Mouse (Mus musculus): ENCODE data around the gene Optn. TPM values are rescaled to one million over a fixed set of nuclear protein-coding genes. Genes with fewer than 3 reads are reported as not detected.
"Not testable (repeated sequence)": the region's sequence is repeated elsewhere in the genome, so short reads cannot be mapped to it uniquely, and the experiment has no call there.

Gene Optn
- polyA plus RNA-seq, 1 experiment from 2014 or later, result 41.0 TPM

DNA sequence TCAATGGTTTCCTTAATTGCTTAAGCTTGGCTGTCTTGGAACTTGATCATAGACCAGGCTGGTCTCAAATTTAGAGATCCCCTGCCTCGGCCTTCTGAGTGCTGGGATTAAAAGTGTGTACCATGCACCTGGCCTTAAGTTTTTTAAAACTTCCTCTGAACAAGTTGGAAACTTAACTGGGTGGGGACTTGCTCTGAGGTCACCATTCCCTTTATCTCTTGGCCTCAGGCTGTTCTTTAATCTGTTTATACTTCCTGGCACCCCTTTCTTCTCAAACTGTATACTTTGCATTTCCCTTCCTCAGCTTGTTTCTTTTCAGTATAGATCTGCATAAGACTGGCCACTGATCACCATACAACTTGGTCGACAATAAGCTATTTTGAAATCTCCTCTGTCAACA is 14.1 kb upstream of the Optn start:
- no peaks in the 10 kb centered on the region for H3K27me3 ChIP-seq (ENCODE audit: insufficient read depth, low read length)
- peaks cover 13% of the 10 kb centered on the region for H3K4me1 ChIP-seq (ENCODE audit: insufficient read depth)
- no peak for DNase-seq
- no peak overlapping the region for H3K4me3 ChIP-seq (ENCODE audit: low read depth, low read length)
- 36% methylated on average over 2 of the region's 2 CpGs for WGBS (ENCODE audit: insufficient replicate concordance)
- H3K9ac ChIP-seq (replicated peaks), result no peak overlapping the region; the same call in 1 of the 2 replicates
- H3K36me3 ChIP-seq (replicated peaks; ENCODE audit: insufficient read depth, low read length), result no peaks in the 10 kb centered on the region
- TF ChIP-seq EP300 (IDR thresholded peaks at IDR 0.05; ENCODE audit: low read depth), result peak; percentile 98
- no peak for TF ChIP-seq CTCF (IDR thresholded peaks at IDR 0.05; ENCODE audit: low read depth)
- peak overlapping the region; percentile 85 for H3K27ac ChIP-seq (ENCODE audit: low read depth)
- H3K4me2 ChIP-seq (ENCODE audit: low read depth, low read length), result peak overlapping the region; percentile 26; the same call in 1 of the 2 replicates
- H3K9me3 ChIP-seq (ENCODE audit: low read length), result 0 out of 2 replicates have a peak, but pooled peaks cover 4% of the 10 kb centered on the region
- peak; percentile 94 for ATAC-seq

DNA sequence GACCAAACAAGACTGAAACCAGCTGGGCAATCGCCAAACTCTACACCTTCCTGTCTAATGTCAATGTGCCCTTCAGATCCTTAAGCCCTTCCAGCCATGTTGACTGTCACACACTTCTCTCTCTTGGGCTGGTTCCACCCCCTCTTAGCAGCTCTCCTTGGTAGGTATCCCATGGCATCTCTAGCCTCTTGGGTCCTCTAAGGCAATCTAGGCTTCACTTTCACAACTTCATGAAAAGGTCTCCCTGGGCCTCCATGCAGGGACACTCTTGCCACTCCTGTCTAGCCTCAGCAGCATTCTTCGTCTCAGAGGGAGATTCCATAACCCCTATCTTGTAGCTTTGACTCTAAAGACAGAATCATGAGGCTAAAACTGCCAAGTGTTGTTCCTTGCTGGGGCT is 13.6 kb upstream of the Optn start:
- TF ChIP-seq EP300 (IDR thresholded peaks at IDR 0.05; ENCODE audit: low read depth) (no peak), CTCF (IDR thresholded peaks at IDR 0.05; ENCODE audit: low read depth) (no peak)
- peaks cover 13% of the 10 kb centered on the region for H3K4me1 ChIP-seq (ENCODE audit: insufficient read depth)
- no peak overlapping the region for H3K4me3 ChIP-seq (ENCODE audit: low read depth, low read length)
- peak overlapping the region; percentile 26; the same call in 1 of the 2 replicates for H3K4me2 ChIP-seq (ENCODE audit: low read depth, low read length)
- no peak overlapping the region; the same call in 1 of the 2 replicates for H3K9ac ChIP-seq (replicated peaks)
- H3K27ac ChIP-seq (ENCODE audit: low read depth), result peak overlapping the region; percentile 85
- H3K36me3 ChIP-seq (replicated peaks; ENCODE audit: insufficient read depth, low read length), result no peaks in the 10 kb centered on the region
- no peaks in the 10 kb centered on the region for H3K27me3 ChIP-seq (ENCODE audit: insufficient read depth, low read length)
- DNase-seq, result no peak
- 0 out of 2 replicates have a peak, but pooled peaks cover 4% of the 10 kb centered on the region for H3K9me3 ChIP-seq (ENCODE audit: low read length)
- WGBS (ENCODE audit: insufficient replicate concordance), result 67% methylated on average over 2 of the region's 2 CpGs
- peak; percentile 42 for ATAC-seq

DNA sequence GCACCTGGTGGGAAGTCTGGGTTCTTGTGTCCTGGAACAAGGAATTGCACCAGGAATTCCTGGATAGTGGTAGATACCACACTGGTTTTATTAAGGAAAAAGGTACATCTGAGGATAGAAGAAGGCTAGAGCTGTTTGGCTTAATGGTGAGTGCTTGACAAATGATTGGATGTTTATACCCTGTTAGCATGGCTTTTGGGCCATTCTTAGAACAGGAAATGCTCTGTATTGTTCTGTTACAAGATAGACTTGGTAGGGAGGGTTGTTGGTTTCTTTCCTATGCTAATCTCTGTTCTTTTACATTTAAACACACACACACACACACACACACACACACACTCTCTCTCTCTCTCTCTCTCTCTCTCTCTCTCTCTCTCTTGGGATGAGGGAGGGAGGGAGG is 12.0 kb upstream of the Optn start:
- Histone ChIP-seq H3K9ac (replicated peaks) (no peak overlapping the region), H3K27ac (ENCODE audit: low read depth) (no peak overlapping the region), H3K4me1 (ENCODE audit: insufficient read depth) (peaks cover 13% of the 10 kb centered on the region), H3K9me3 (ENCODE audit: low read length) (0 out of 2 replicates have a peak, but pooled peaks cover 4% of the 10 kb centered on the region), H3K4me3 (ENCODE audit: low read depth, low read length) (no peak overlapping the region), H3K36me3 (replicated peaks; ENCODE audit: insufficient read depth, low read length) (no peaks in the 10 kb centered on the region), H3K4me2 (ENCODE audit: low read depth, low read length) (no peak overlapping the region), H3K27me3 (ENCODE audit: insufficient read depth, low read length) (no peaks in the 10 kb centered on the region)
- ATAC-seq, result no peak
- TF ChIP-seq CTCF (IDR thresholded peaks at IDR 0.05; ENCODE audit: low read depth) (no peak), EP300 (IDR thresholded peaks at IDR 0.05; ENCODE audit: low read depth) (no peak)
- DNase-seq, result no peak

DNA sequence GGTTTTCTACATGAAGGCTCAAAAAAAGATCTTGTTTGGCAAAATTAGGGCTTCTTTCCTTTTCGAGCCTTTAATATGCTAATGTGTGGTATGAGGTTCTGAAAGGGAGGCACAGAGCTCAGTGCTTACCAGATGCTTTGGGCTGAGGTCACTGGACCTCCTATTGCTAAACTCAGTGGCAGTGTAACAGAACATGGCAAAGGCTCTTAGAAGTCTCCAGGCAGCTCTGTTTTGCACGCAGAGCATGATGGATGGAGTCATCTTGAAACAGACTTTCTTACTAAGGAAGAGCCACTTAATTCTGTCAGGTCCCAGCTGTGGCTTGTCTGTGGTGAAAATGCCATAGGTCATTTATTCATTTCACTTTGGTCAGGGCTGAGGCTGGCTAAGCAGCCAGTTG is 11.6 kb upstream of the Optn start:
- H3K27ac ChIP-seq (ENCODE audit: low read depth), result no peak overlapping the region
- DNase-seq, result no peak
- H3K36me3 ChIP-seq (replicated peaks; ENCODE audit: insufficient read depth, low read length), result no peaks in the 10 kb centered on the region
- no peak overlapping the region for H3K4me2 ChIP-seq (ENCODE audit: low read depth, low read length)
- TF ChIP-seq EP300 (IDR thresholded peaks at IDR 0.05; ENCODE audit: low read depth) (no peak), CTCF (IDR thresholded peaks at IDR 0.05; ENCODE audit: low read depth) (no peak)
- H3K4me1 ChIP-seq (ENCODE audit: insufficient read depth), result peaks cover 13% of the 10 kb centered on the region
- H3K9ac ChIP-seq (replicated peaks), result no peak overlapping the region
- H3K4me3 ChIP-seq (ENCODE audit: low read depth, low read length), result no peak overlapping the region
- WGBS (ENCODE audit: insufficient replicate concordance), result 73% methylated on average over 2 of the region's 2 CpGs
- H3K9me3 ChIP-seq (ENCODE audit: low read length), result 0 out of 2 replicates have a peak, but pooled peaks cover 4% of the 10 kb centered on the region
- no peak for ATAC-seq
- H3K27me3 ChIP-seq (ENCODE audit: insufficient read depth, low read length), result no peaks in the 10 kb centered on the region

DNA sequence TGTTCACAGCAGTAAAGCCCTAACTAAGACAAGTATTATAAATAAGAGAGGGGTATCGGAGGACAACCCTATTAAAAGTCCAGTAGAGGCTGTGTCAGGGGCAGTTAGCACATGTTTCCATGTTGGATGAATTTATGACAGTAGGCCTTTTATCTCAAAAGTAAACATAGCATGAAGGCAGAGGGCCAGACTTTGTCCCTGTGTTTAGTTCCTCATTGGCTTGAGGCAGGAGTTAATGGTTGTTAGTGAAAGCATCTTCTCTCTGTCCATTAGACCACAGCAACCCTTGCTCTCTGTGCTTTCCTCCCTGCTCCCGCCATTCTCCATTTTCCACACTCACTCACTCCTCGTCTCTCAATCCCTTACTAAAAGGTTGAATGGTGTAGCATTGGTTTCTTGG is 9.9 kb upstream of the Optn start:
- DNase-seq (no peak), ATAC-seq (no peak)
- H3K9ac ChIP-seq (replicated peaks), result no peak overlapping the region

DNA sequence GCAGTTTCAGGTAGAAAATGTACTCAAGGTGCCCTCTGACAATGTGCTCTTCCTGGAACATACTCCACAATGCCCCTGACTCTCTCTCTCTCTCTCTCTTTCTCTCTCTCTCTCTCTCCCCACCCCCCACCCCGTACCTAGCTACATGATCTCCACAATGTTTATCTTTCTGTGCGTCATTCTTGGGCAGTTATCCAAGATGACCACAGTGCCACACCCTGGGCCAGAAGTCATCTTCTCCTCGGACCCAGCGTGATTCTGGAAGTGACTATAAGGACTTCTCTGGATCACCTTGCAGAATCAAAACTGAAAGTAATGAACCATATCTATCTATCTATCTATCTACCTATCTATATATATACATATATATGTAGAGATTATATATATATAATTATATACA is 4.1 kb upstream of the Optn start:
- Histone ChIP-seq H3K27ac (ENCODE audit: low read depth) (no peak overlapping the region), H3K4me3 (ENCODE audit: low read depth, low read length) (no peak overlapping the region), H3K27me3 (ENCODE audit: insufficient read depth, low read length) (no peaks in the 10 kb centered on the region), H3K9me3 (ENCODE audit: low read length) (peaks cover 5% of the 10 kb centered on the region; the same call in 1 of the 2 replicates), H3K36me3 (replicated peaks; ENCODE audit: insufficient read depth, low read length) (no peaks in the 10 kb centered on the region), H3K4me1 (ENCODE audit: insufficient read depth) (peaks cover 13% of the 10 kb centered on the region), H3K9ac (replicated peaks) (no peak overlapping the region), H3K4me2 (ENCODE audit: low read depth, low read length) (no peak overlapping the region)
- ATAC-seq, result no peak
- WGBS (ENCODE audit: insufficient replicate concordance), result 50% methylated on average over 4 of the region's 4 CpGs
- TF ChIP-seq CTCF (IDR thresholded peaks at IDR 0.05; ENCODE audit: low read depth) (no peak), EP300 (IDR thresholded peaks at IDR 0.05; ENCODE audit: low read depth) (no peak)
- no peak for DNase-seq

More for the DNA sequence above, 9.9 kb upstream of the Optn start:
- H3K4me3 ChIP-seq (ENCODE audit: low read depth, low read length), result no peak overlapping the region
- no peaks in the 10 kb centered on the region for H3K27me3 ChIP-seq (ENCODE audit: insufficient read depth, low read length)
- H3K9me3 ChIP-seq (ENCODE audit: low read length), result peaks cover 9% of the 10 kb centered on the region; the same call in 1 of the 2 replicates
- H3K4me1 ChIP-seq (ENCODE audit: insufficient read depth), result peaks cover 13% of the 10 kb centered on the region
- TF ChIP-seq CTCF (IDR thresholded peaks at IDR 0.05; ENCODE audit: low read depth) (no peak), EP300 (IDR thresholded peaks at IDR 0.05; ENCODE audit: low read depth) (no peak)
- H3K27ac ChIP-seq (ENCODE audit: low read depth), result no peak overlapping the region
- 96% methylated on average over 3 of the region's 3 CpGs for WGBS (ENCODE audit: insufficient replicate concordance)
- no peak overlapping the region for H3K4me2 ChIP-seq (ENCODE audit: low read depth, low read length)
- H3K36me3 ChIP-seq (replicated peaks; ENCODE audit: insufficient read depth, low read length), result no peaks in the 10 kb centered on the region

DNA sequence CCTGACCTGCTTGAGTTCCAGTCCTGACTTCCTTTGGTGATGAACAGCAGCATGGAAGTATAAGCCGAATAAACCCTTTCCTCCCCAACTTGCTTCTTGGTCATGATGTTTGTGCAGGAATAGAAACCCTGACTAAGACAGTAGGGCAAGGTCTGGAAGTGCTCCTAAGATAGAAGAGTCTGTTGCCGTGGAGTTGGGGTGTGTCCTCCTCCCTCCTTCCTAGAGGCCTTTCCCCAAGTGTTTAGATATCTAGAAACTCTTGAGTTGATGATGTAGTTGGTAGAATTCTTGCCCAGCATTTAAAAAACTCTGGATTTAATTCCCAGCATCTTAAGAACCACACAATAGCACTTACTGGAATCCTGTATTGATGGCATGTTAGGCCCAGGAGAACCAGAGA is 3.4 kb upstream of the Optn start:
- not testable (repeated sequence) for H3K4me3 ChIP-seq (ENCODE audit: low read depth, low read length); H3K9me3 ChIP-seq (ENCODE audit: low read length); H3K27ac ChIP-seq (ENCODE audit: low read depth); H3K4me2 ChIP-seq (ENCODE audit: low read depth, low read length); H3K9ac ChIP-seq (replicated peaks); DNase-seq; H3K36me3 ChIP-seq (replicated peaks; ENCODE audit: insufficient read depth, low read length); H3K27me3 ChIP-seq (ENCODE audit: insufficient read depth, low read length); ATAC-seq
- H3K4me1 ChIP-seq (ENCODE audit: insufficient read depth), result peaks cover 16% of the 10 kb centered on the region
- 48% methylated on average over 1 of the region's 2 CpGs for WGBS (ENCODE audit: insufficient replicate concordance)
